Mouse (Mus musculus): ENCODE data around the gene Hes7. TPM values are rescaled to one million over a fixed set of nuclear protein-coding genes. Genes with fewer than 3 reads are reported as not detected.

The Hes7 gene
- polyA plus RNA-seq, 1 experiment from 2014 or later: 0.65 TPM

GRCm38 (mm10) chr11:69122336-69122951, 2.2 kb downstream of the Hes7 start, which contains the start of gene 9130213A22Rik:
Gene 9130213A22Rik (minus strand): TSS chr11:69122589.
- under 1% methylated on average over 63 of the region's 66 CpGs for WGBS
- ATAC-seq (ENCODE audit: insufficient number of reproducible peaks, low FRiP score, low TSS enrichment, low read depth): peak; percentile 55
- H3K4me2 ChIP-seq (ENCODE audit: low read depth, severe bottlenecking): peak within 1 kb of the TSS; percentile 95
- 0 out of 2 replicates have a peak, but pooled peaks cover 7% of the 10 kb centered on the region for H3K27me3 ChIP-seq (ENCODE audit: control insufficient read depth, insufficient read depth, low read length)
- peak within 1 kb of the TSS; percentile 75 for H3K4me3 ChIP-seq (ENCODE audit: low read depth, low read length)
- peak within 1 kb of the TSS; percentile 24 for H3K27ac ChIP-seq (replicated peaks; ENCODE audit: low read depth, low read length)
- peaks cover 22% of the 10 kb centered on the region for H3K4me1 ChIP-seq (ENCODE audit: control insufficient read depth, insufficient read depth, low read length)
- no peaks in the 10 kb centered on the region for H3K9me3 ChIP-seq (ENCODE audit: control insufficient read depth, low read length)
- DNase-seq (ENCODE audit: low spot score): peak; percentile 93
- peak within 1 kb of the TSS; percentile 60 for H3K9ac ChIP-seq (ENCODE audit: low read length)
- no peaks in the 10 kb centered on the region for H3K36me3 ChIP-seq (ENCODE audit: control insufficient read depth, insufficient read depth, low read length)

GRCm38 (mm10) chr11:69123056-69123692, 3.0 kb downstream of the Hes7 start:
- DNase-seq (ENCODE audit: low spot score): peak; percentile 97
- H3K4me3 ChIP-seq (ENCODE audit: low read depth, low read length): peak overlapping the region; percentile 75
- peak overlapping the region; percentile 60 for H3K9ac ChIP-seq (ENCODE audit: low read length)
- under 1% methylated on average over 29 of the region's 29 CpGs for whole genome bisulfite sequencing
- no peak for ATAC-seq (ENCODE audit: insufficient number of reproducible peaks, low FRiP score, low TSS enrichment, low read depth)
- no peaks in the 10 kb centered on the region for H3K9me3 ChIP-seq (ENCODE audit: control insufficient read depth, low read length)
- peaks cover 22% of the 10 kb centered on the region for H3K4me1 ChIP-seq (ENCODE audit: control insufficient read depth, insufficient read depth, low read length)
- peak overlapping the region; percentile 95 for H3K4me2 ChIP-seq (ENCODE audit: low read depth, severe bottlenecking)
- H3K27ac ChIP-seq (replicated peaks; ENCODE audit: low read depth, low read length): peak overlapping the region; percentile 24; the same call in 1 of the 2 replicates
- H3K27me3 ChIP-seq (ENCODE audit: control insufficient read depth, insufficient read depth, low read length): 0 out of 2 replicates have a peak, but pooled peaks cover 7% of the 10 kb centered on the region
- no peaks in the 10 kb centered on the region for H3K36me3 ChIP-seq (ENCODE audit: control insufficient read depth, insufficient read depth, low read length)

GRCm38 (mm10) chr11:69123693-69124497, 3.7 kb downstream of the Hes7 start:
- Histone ChIP-seq H3K27me3 (ENCODE audit: control insufficient read depth, insufficient read depth, low read length) (0 out of 2 replicates have a peak, but pooled peaks cover 7% of the 10 kb centered on the region), H3K27ac (replicated peaks; ENCODE audit: low read depth, low read length) (0 out of 2 replicates have a peak overlapping the region, but pooled peaks have one; percentile 8), H3K9me3 (ENCODE audit: control insufficient read depth, low read length) (no peaks in the 10 kb centered on the region), H3K4me2 (ENCODE audit: low read depth, severe bottlenecking) (peak overlapping the region; percentile 95), H3K36me3 (ENCODE audit: control insufficient read depth, insufficient read depth, low read length) (no peaks in the 10 kb centered on the region), H3K4me1 (ENCODE audit: control insufficient read depth, insufficient read depth, low read length) (peaks cover 22% of the 10 kb centered on the region), H3K9ac (ENCODE audit: low read length) (peak overlapping the region; percentile 47), H3K4me3 (ENCODE audit: low read depth, low read length) (peak overlapping the region; percentile 75)
- ATAC-seq (ENCODE audit: insufficient number of reproducible peaks, low FRiP score, low TSS enrichment, low read depth) (peak; percentile 69), DNase-seq (ENCODE audit: low spot score) (peak; percentile 98)
- WGBS: under 1% methylated on average over 31 of the region's 31 CpGs

- no peaks in the 10 kb centered on the region for H3K9me3 ChIP-seq (ENCODE audit: control insufficient read depth, low read length)
- peak overlapping the region; percentile 75; the same call in 1 of the 2 replicates for H3K4me3 ChIP-seq (ENCODE audit: low read depth, low read length)
- DNase-seq (ENCODE audit: low spot score) (peak; percentile 84), ATAC-seq (ENCODE audit: insufficient number of reproducible peaks, low FRiP score, low TSS enrichment, low read depth) (peak; percentile 73)
- H3K27me3 ChIP-seq (ENCODE audit: control insufficient read depth, insufficient read depth, low read length): 0 out of 2 replicates have a peak, but pooled peaks cover 7% of the 10 kb centered on the region
- H3K4me1 ChIP-seq (ENCODE audit: control insufficient read depth, insufficient read depth, low read length): peaks cover 17% of the 10 kb centered on the region
- no peak overlapping the region for H3K9ac ChIP-seq (ENCODE audit: low read length)
- peak overlapping the region; percentile 95; the same call in 1 of the 2 replicates for H3K4me2 ChIP-seq (ENCODE audit: low read depth, severe bottlenecking)
- WGBS: 0% methylated on average over 3 of the region's 3 CpGs
- H3K36me3 ChIP-seq (ENCODE audit: control insufficient read depth, insufficient read depth, low read length): no peaks in the 10 kb centered on the region
- H3K27ac ChIP-seq (replicated peaks; ENCODE audit: low read depth, low read length): no peak overlapping the region
Measured at GRCm38 (mm10) chr11:69124498-69124847, 4.3 kb downstream of the Hes7 start.

GRCm38 (mm10) chr11:69125041-69125851, 5.0 kb downstream of the Hes7 start:
- H3K4me2 ChIP-seq (ENCODE audit: low read depth, severe bottlenecking): peak overlapping the region; percentile 93
- H3K9ac ChIP-seq (ENCODE audit: low read length): no peak overlapping the region
- no peak overlapping the region for H3K27ac ChIP-seq (replicated peaks; ENCODE audit: low read depth, low read length)
- under 1% methylated on average over 24 of the region's 24 CpGs for WGBS
- peaks cover 17% of the 10 kb centered on the region for H3K4me1 ChIP-seq (ENCODE audit: control insufficient read depth, insufficient read depth, low read length)
- no peaks in the 10 kb centered on the region for H3K9me3 ChIP-seq (ENCODE audit: control insufficient read depth, low read length)
- H3K36me3 ChIP-seq (ENCODE audit: control insufficient read depth, insufficient read depth, low read length): no peaks in the 10 kb centered on the region
- 0 out of 2 replicates have a peak, but pooled peaks cover 7% of the 10 kb centered on the region for H3K27me3 ChIP-seq (ENCODE audit: control insufficient read depth, insufficient read depth, low read length)
- 0 out of 2 replicates have a peak, but pooled peaks have one; percentile 11 for ATAC-seq (ENCODE audit: insufficient number of reproducible peaks, low FRiP score, low TSS enrichment, low read depth)
- peak; percentile 88 for DNase-seq (ENCODE audit: low spot score)
- H3K4me3 ChIP-seq (ENCODE audit: low read depth, low read length): peak overlapping the region; percentile 44

DNA sequence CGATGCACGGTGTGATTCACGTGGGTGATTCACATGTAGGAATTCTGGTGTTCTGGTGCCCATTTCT, 5.5 kb downstream of the Hes7 start, which contains the start of gene Aloxe3:
Gene Aloxe3 (plus strand): TSS at position 45 of the 67 bp plus-strand sequence.
- Histone ChIP-seq H3K9ac (ENCODE audit: low read length) (peak within 1 kb of the TSS; percentile 47), H3K9me3 (ENCODE audit: control insufficient read depth, low read length) (no peaks in the 10 kb centered on the region), H3K4me3 (ENCODE audit: low read depth, low read length) (peak within 1 kb of the TSS; percentile 44), H3K36me3 (ENCODE audit: control insufficient read depth, insufficient read depth, low read length) (no peaks in the 10 kb centered on the region), H3K27me3 (ENCODE audit: control insufficient read depth, insufficient read depth, low read length) (0 out of 2 replicates have a peak, but pooled peaks cover 7% of the 10 kb centered on the region), H3K4me2 (ENCODE audit: low read depth, severe bottlenecking) (peak within 1 kb of the TSS; percentile 93), H3K4me1 (ENCODE audit: control insufficient read depth, insufficient read depth, low read length) (peaks cover 17% of the 10 kb centered on the region), H3K27ac (replicated peaks; ENCODE audit: low read depth, low read length) (no peak within 1 kb of the TSS)
- DNase-seq (ENCODE audit: low spot score) (no peak), ATAC-seq (ENCODE audit: insufficient number of reproducible peaks, low FRiP score, low TSS enrichment, low read depth) (no peak)
- 4% methylated on average over 3 of the region's 3 CpGs for WGBS

DNA sequence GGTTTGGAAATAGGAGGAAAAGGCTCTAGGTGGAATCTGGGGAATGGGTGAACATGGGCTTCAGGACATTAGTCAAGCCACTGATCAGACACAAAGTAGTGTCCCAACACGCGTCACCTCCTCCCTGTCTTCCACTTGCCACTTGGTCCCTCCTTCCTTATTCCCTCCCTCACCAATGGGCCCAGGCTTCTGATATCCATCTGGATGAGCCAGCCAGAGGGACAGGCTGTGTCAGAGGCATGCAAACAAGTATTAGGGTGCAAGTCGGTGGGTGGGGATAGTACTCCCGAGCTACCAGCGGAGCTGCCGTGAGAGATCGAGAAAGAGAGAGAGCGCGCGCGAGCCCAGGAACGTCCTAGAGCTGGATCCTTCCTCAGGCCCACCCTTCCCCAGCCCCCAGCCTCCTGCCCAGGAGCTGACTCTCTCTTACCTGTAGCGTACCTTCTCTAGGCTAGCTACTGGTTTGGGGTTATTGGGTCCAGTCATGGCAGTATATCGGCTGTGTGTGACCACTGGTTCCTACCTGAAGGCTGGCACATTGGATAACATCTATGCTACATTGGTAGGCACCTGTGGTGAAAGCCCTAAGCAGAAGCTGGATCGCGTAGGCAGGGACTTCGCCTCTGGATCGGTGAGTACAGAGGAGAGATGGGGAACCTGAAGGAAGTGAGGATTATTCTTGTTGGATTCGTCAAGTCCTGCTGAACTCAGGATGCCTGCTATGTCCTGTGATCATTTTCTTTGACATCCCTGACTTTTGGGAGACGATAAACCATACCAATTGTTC, 5.9 kb downstream of the Hes7 start:
- ATAC-seq (ENCODE audit: insufficient number of reproducible peaks, low FRiP score, low TSS enrichment, low read depth) (no peak), DNase-seq (ENCODE audit: low spot score) (peak; percentile 37)
- WGBS: 12% methylated on average over 20 of the region's 20 CpGs
- Histone ChIP-seq H3K9ac (ENCODE audit: low read length) (peak overlapping the region; percentile 47), H3K4me3 (ENCODE audit: low read depth, low read length) (peak overlapping the region; percentile 44), H3K36me3 (ENCODE audit: control insufficient read depth, insufficient read depth, low read length) (no peaks in the 10 kb centered on the region), H3K4me1 (ENCODE audit: control insufficient read depth, insufficient read depth, low read length) (peaks cover 13% of the 10 kb centered on the region), H3K9me3 (ENCODE audit: control insufficient read depth, low read length) (no peaks in the 10 kb centered on the region), H3K4me2 (ENCODE audit: low read depth, severe bottlenecking) (peak overlapping the region; percentile 93), H3K27ac (replicated peaks; ENCODE audit: low read depth, low read length) (no peak overlapping the region), H3K27me3 (ENCODE audit: control insufficient read depth, insufficient read depth, low read length) (0 out of 2 replicates have a peak, but pooled peaks cover 7% of the 10 kb centered on the region)

All from limb, embryonic 11.5 days (tissue).